Mouse (Mus musculus) limb, embryonic 13.5 days (tissue): ENCODE results near the gene Hcls1. TPM values are rescaled to one million over a fixed set of nuclear protein-coding genes. Genes with fewer than 3 reads are reported as not detected.

Experiments
- ATAC-seq: fragments of 200-750 bp; cut with Nextera tagmentation; 2 replicates; pipeline ENCODE4 v1.8.0; 2017; ENCODE audit warnings: low read depth, moderate number of reproducible peaks, moderate TSS enrichment; ENCODE audit not compliant: low FRiP score
- H3K27ac ChIP-seq: fragments of 300-500 bp; sonication (generic); 2 replicates; pipeline ENCODE4 v1.5.1; 2015; ENCODE audit warnings: inconsistent platforms, mild to moderate bottlenecking, moderate library complexity
- H3K27me3 ChIP-seq: fragments of 300-500 bp; sonication (generic); 2 replicates; pipeline ENCODE4 v1.6.1; 2015; ENCODE audit warnings: mild to moderate bottlenecking, inconsistent platforms
- H3K36me3 ChIP-seq: fragments of 300-500 bp; sonication (generic); 2 replicates; pipeline ENCODE4 v1.6.1; 2015; ENCODE audit warnings: inconsistent platforms, mild to moderate bottlenecking, moderate library complexity
- H3K4me1 ChIP-seq: fragments of 300-500 bp; sonication (generic); 2 replicates; pipeline ENCODE4 v1.6.1; 2015; ENCODE audit warnings: inconsistent platforms
- H3K4me2 ChIP-seq: fragments of 300-500 bp; sonication (generic); replicated peaks from 2 replicates; pipeline ENCODE4 v1.6.1; 2015; ENCODE audit warnings: inconsistent platforms, mild to moderate bottlenecking, moderate library complexity
- H3K4me3 ChIP-seq: fragments of 300-500 bp; sonication (generic); 2 replicates; pipeline ENCODE4 v1.5.1; 2015; ENCODE audit warnings: moderate library complexity, mild to moderate bottlenecking, inconsistent platforms
- H3K9ac ChIP-seq: fragments of 300-500 bp; sonication (generic); 2 replicates; pipeline ENCODE4 v1.6.1; 2015; ENCODE audit warnings: mild to moderate bottlenecking, inconsistent platforms
- H3K9me3 ChIP-seq: fragments of 300-500 bp; sonication (generic); 2 replicates; pipeline ENCODE4 v1.6.1; 2016; ENCODE audit warnings: inconsistent platforms
- WGBS: fragments of 180-500 bp; shearing (Covaris S2); methylation state at CpG from one replicate; pipeline ENCODE4 v1.1.7; 2015; 5-methylcytosine and 5-hydroxymethylcytosine counted together
- polyA plus RNA-seq: library from polyadenylated mRNA; unstranded; fragments of >200 nt; fragmentation: Nextera tagmentation; extraction: Ambion mirVana; gene quantifications from 2 replicates; pipeline ENCODE4 v1.2.1, GENCODE M21; 2015

Hcls1 gene
- polyA plus RNA-seq, 1 experiment from 2014 or later = 4.6 TPM

- H3K36me3 ChIP-seq = peaks cover 63% of the 10 kb centered on the region
- WGBS = 30% methylated on average over 3 of the region's 3 CpGs
- no peak overlapping the region for H3K9ac ChIP-seq
- H3K4me1 ChIP-seq = peaks cover 9% of the 10 kb centered on the region; the same call in 1 of the 2 replicates
- H3K4me2 ChIP-seq = no peak overlapping the region
- ATAC-seq = peak; percentile 60; the same call in 1 of the 2 replicates
- H3K27me3 ChIP-seq = no peaks in the 10 kb centered on the region
- H3K27ac ChIP-seq = no peak overlapping the region
- H3K9me3 ChIP-seq = no peaks in the 10 kb centered on the region
- no peak overlapping the region for H3K4me3 ChIP-seq
Measured at GRCm38 (mm10) chr16:36931976-36932375, 2.8 kb upstream of the Hcls1 start.

- H3K4me2 ChIP-seq = no peak overlapping the region
- H3K27me3 ChIP-seq = no peaks in the 10 kb centered on the region
- H3K4me1 ChIP-seq = peaks cover 9% of the 10 kb centered on the region; the same call in 1 of the 2 replicates
- H3K9ac ChIP-seq = no peak overlapping the region
- peaks cover 58% of the 10 kb centered on the region for H3K36me3 ChIP-seq
- WGBS = 93% methylated on average over 6 of the region's 6 CpGs
- no peak overlapping the region for H3K4me3 ChIP-seq
- no peaks in the 10 kb centered on the region for H3K9me3 ChIP-seq
- no peak for ATAC-seq
- no peak overlapping the region for H3K27ac ChIP-seq
Measured at GRCm38 (mm10) chr16:36932546-36932945, 2.2 kb upstream of the Hcls1 start.

- no peaks in the 10 kb centered on the region for H3K9me3 ChIP-seq
- 63% methylated on average over 6 of the region's 6 CpGs for WGBS
- H3K4me2 ChIP-seq = no peak overlapping the region
- H3K4me1 ChIP-seq = peaks cover 9% of the 10 kb centered on the region; the same call in 1 of the 2 replicates
- H3K27ac ChIP-seq = no peak overlapping the region; the same call in 1 of the 2 replicates
- no peak overlapping the region for H3K4me3 ChIP-seq
- peak; percentile 41; the same call in 1 of the 2 replicates for ATAC-seq
- H3K27me3 ChIP-seq = no peaks in the 10 kb centered on the region
- no peak overlapping the region for H3K9ac ChIP-seq
- H3K36me3 ChIP-seq = peaks cover 40% of the 10 kb centered on the region
Measured at GRCm38 (mm10) chr16:36934131-36934840, 497 bp upstream of the Hcls1 start.

- Histone ChIP-seq H3K4me3 (no peak overlapping the region), H3K36me3 (peaks cover 25% of the 10 kb centered on the region), H3K9me3 (no peaks in the 10 kb centered on the region), H3K4me2 (no peak overlapping the region), H3K4me1 (peaks cover 9% of the 10 kb centered on the region; the same call in 1 of the 2 replicates), H3K9ac (no peak overlapping the region), H3K27ac (no peak overlapping the region), H3K27me3 (no peaks in the 10 kb centered on the region)
- 76% methylated on average over 3 of the region's 3 CpGs for WGBS
- no peak for ATAC-seq
Measured at GRCm38 (mm10) chr16:36935814-36936213, 1.0 kb downstream of the Hcls1 start.

GRCm38 (mm10) chr16:36941137-36941727 is 6.4 kb downstream of the Hcls1 start:
- no peaks in the 10 kb centered on the region for H3K27me3 ChIP-seq
- H3K4me2 ChIP-seq = no peak overlapping the region
- no peak for ATAC-seq
- WGBS = 71% methylated on average over 6 of the region's 6 CpGs
- H3K9me3 ChIP-seq = no peaks in the 10 kb centered on the region
- H3K9ac ChIP-seq = no peak overlapping the region
- H3K4me1 ChIP-seq = no peaks in the 10 kb centered on the region
- no peaks in the 10 kb centered on the region for H3K36me3 ChIP-seq
- H3K4me3 ChIP-seq = no peak overlapping the region
- H3K27ac ChIP-seq = no peak overlapping the region

GRCm38 (mm10) chr16:36941895-36942294 is 7.1 kb downstream of the Hcls1 start:
- Histone ChIP-seq H3K36me3 (no peaks in the 10 kb centered on the region), H3K4me3 (no peak overlapping the region), H3K27ac (no peak overlapping the region), H3K4me2 (no peak overlapping the region), H3K4me1 (no peaks in the 10 kb centered on the region), H3K9ac (no peak overlapping the region), H3K9me3 (no peaks in the 10 kb centered on the region), H3K27me3 (no peaks in the 10 kb centered on the region)
- ATAC-seq = no peak
- WGBS = 86% methylated on average over 4 of the region's 4 CpGs

- Histone ChIP-seq H3K4me3 (no peak overlapping the region), H3K9ac (no peak overlapping the region), H3K27ac (no peak overlapping the region), H3K36me3 (no peaks in the 10 kb centered on the region), H3K9me3 (no peaks in the 10 kb centered on the region), H3K4me2 (no peak overlapping the region), H3K27me3 (no peaks in the 10 kb centered on the region), H3K4me1 (no peaks in the 10 kb centered on the region)
- ATAC-seq = no peak
- 84% methylated on average over 3 of the region's 3 CpGs for WGBS
Measured at GRCm38 (mm10) chr16:36943591-36943990, 8.8 kb downstream of the Hcls1 start.

GRCm38 (mm10) chr16:36944895-36945424 is 10.2 kb downstream of the Hcls1 start:
- H3K4me2 ChIP-seq = no peak overlapping the region
- no peak for ATAC-seq

GRCm38 (mm10) chr16:36946459-36947159 is 11.8 kb downstream of the Hcls1 start:
- H3K9me3 ChIP-seq = no peaks in the 10 kb centered on the region
- no peak for ATAC-seq
- no peak overlapping the region for H3K27ac ChIP-seq
- no peaks in the 10 kb centered on the region for H3K27me3 ChIP-seq
- no peak overlapping the region for H3K4me2 ChIP-seq
- 84% methylated on average over 8 of the region's 8 CpGs for WGBS
- H3K4me1 ChIP-seq = peaks cover 11% of the 10 kb centered on the region
- no peak overlapping the region for H3K9ac ChIP-seq
- H3K4me3 ChIP-seq = no peak overlapping the region
- no peaks in the 10 kb centered on the region for H3K36me3 ChIP-seq

More at GRCm38 (mm10) chr16:36944895-36945424, 10.2 kb downstream of the Hcls1 start:
- Histone ChIP-seq H3K9me3 (no peaks in the 10 kb centered on the region), H3K4me3 (no peak overlapping the region), H3K27me3 (no peaks in the 10 kb centered on the region), H3K9ac (no peak overlapping the region), H3K36me3 (no peaks in the 10 kb centered on the region), H3K27ac (no peak overlapping the region), H3K4me1 (peaks cover 5% of the 10 kb centered on the region)
- 53% methylated on average over 12 of the region's 12 CpGs for WGBS

- Histone ChIP-seq H3K9ac (no peak overlapping the region), H3K4me3 (no peak overlapping the region), H3K4me1 (peaks cover 11% of the 10 kb centered on the region), H3K27ac (no peak overlapping the region), H3K36me3 (no peaks in the 10 kb centered on the region), H3K4me2 (no peak overlapping the region), H3K9me3 (no peaks in the 10 kb centered on the region), H3K27me3 (no peaks in the 10 kb centered on the region)
- WGBS = 63% methylated on average over 4 of the region's 4 CpGs
- no peak for ATAC-seq
Measured at GRCm38 (mm10) chr16:36947646-36948197, 12.9 kb downstream of the Hcls1 start.

GRCm38 (mm10) chr16:36949614-36950336 is 15.0 kb downstream of the Hcls1 start:
- Histone ChIP-seq H3K4me1 (peaks cover 11% of the 10 kb centered on the region), H3K36me3 (no peaks in the 10 kb centered on the region), H3K9ac (no peak overlapping the region), H3K9me3 (no peaks in the 10 kb centered on the region), H3K4me3 (no peak overlapping the region), H3K27me3 (no peaks in the 10 kb centered on the region), H3K4me2 (no peak overlapping the region), H3K27ac (no peak overlapping the region)
- 15% methylated on average over 8 of the region's 8 CpGs for WGBS
- ATAC-seq = peak; percentile 81
